Mouse (Mus musculus) lung, adult 2 months (tissue): Measurements from ENCODE around the gene Esyt2.

Experiments
- CTCF ChIP-seq: fragments of 200-500 bp; IDR thresholded peaks from 2 replicates; pipeline ENCODE4 v1.5.1; 2011; ENCODE audit warnings: mild to moderate bottlenecking, low read length, control low read depth; ENCODE audit not compliant: insufficient read depth
- POLR2A ChIP-seq: fragments of 200-500 bp; IDR thresholded peaks from 2 replicates; pipeline ENCODE4 v1.6.1; 2011; ENCODE audit warnings: low read depth, mild to moderate bottlenecking, control low read depth, low read length, borderline replicate concordance; ENCODE audit errors: extremely low read depth

DNA sequence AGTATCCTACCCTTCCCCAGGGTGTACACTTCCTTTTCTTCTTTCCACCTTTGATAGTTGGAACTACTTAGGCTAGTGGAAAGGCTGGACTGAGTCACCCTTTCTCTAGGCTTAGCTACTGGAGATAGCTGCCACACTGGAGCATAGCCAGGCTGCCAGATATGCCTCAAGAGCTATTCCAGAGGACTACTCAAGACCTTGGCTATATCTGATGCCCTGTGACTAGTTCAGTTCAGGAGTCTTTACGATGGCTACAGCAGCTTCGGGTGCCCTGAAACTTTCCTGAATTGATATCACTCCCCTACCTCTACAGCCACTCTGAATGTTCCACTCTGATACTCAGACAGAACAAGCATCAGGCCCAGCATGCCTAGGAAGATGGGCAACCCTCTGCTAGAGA is 16.2 kb upstream of the Esyt2 start:
- TF ChIP-seq CTCF (no peak), POLR2A (no peak)
